Mouse (Mus musculus) liver, postnatal 0 days (tissue): ENCODE data around the gene Slc24a3. TPM values are rescaled to one million over a fixed set of nuclear protein-coding genes. Genes with fewer than 3 reads are reported as not detected.

Experiments used
- ATAC-seq: fragments of 200-750 bp; cut with Nextera tagmentation; 2 replicates; pipeline ENCODE4 v1.8.0; 2017; ENCODE audit warnings: mild to moderate bottlenecking, moderate library complexity
- DNase-seq: peaks from one replicate; pipeline ENCODE4 v3.0.0-alpha.2; 2016
- H3K27ac ChIP-seq: fragments of 300-500 bp; sonication (generic); 2 replicates; pipeline ENCODE4 v1.5.1; 2014; ENCODE audit warnings: antibody characterized with exemption, moderate library complexity, mild to moderate bottlenecking, low read depth
- H3K27me3 ChIP-seq: fragments of 300-500 bp; sonication (generic); 2 replicates; pipeline ENCODE4 v1.6.1; 2014; ENCODE audit warnings: low read length, control low read depth, mixed read lengths; ENCODE audit not compliant: insufficient read depth
- H3K36me3 ChIP-seq: fragments of 300-500 bp; sonication (generic); replicated peaks from 2 replicates; pipeline ENCODE4 v1.6.1; 2014; ENCODE audit warnings: mild to moderate bottlenecking, control low read depth, low read length, moderate library complexity, mixed read lengths; ENCODE audit not compliant: insufficient read depth
- H3K4me1 ChIP-seq: fragments of 300-500 bp; sonication (generic); 2 replicates; pipeline ENCODE4 v1.6.1; 2014; ENCODE audit warnings: antibody characterized with exemption, mild to moderate bottlenecking, control low read depth; ENCODE audit not compliant: insufficient read depth
- H3K4me2 ChIP-seq: fragments of 300-500 bp; sonication (generic); 2 replicates; pipeline ENCODE4 v1.6.1; 2014; ENCODE audit warnings: low read depth, mild to moderate bottlenecking, low read length, moderate library complexity, mixed read lengths
- H3K4me3 ChIP-seq: fragments of 300-500 bp; sonication (generic); 2 replicates; pipeline ENCODE4 v1.5.1; 2014; ENCODE audit warnings: low read depth, low read length
- H3K9ac ChIP-seq: fragments of 300-500 bp; sonication (generic); replicated peaks from 2 replicates; pipeline ENCODE4 v1.6.1; 2014; ENCODE audit warnings: mild to moderate bottlenecking, moderate library complexity
- H3K9me3 ChIP-seq: fragments of 300-500 bp; sonication (generic); 2 replicates; pipeline ENCODE4 v1.6.1; 2016; ENCODE audit warnings: mild to moderate bottlenecking, control low read depth, low read length, mixed read lengths
- CTCF ChIP-seq: sonication (generic); IDR thresholded peaks from 2 replicates; pipeline ENCODE4 v1.5.1; 2016; ENCODE audit warnings: antibody characterized with exemption, low read depth
- EP300 ChIP-seq: IDR thresholded peaks from 2 replicates; pipeline ENCODE4 v1.6.1; 2016; ENCODE audit warnings: antibody characterized with exemption, low read depth, mild to moderate bottlenecking
- WGBS: fragments of 180-500 bp; shearing (Covaris S2); extraction: QIAGEN DNeasy Blood & Tissue Kit; methylation state at CpG from one replicate; pipeline ENCODE4 v1.1.7; 2014; ENCODE audit not compliant: insufficient replicate concordance; 5-methylcytosine and 5-hydroxymethylcytosine counted together
- polyA plus RNA-seq: library from polyadenylated mRNA; unstranded; fragments of >200 nt; fragmentation: Nextera tagmentation; extraction: Ambion mirVana; gene quantifications from 2 replicates; pipeline ENCODE4 v1.2.1, GENCODE M21; 2015

Gene Slc24a3
- polyA plus RNA-seq, 1 experiment from 2014 or later = 0.40 TPM

- H3K27me3 ChIP-seq = no peaks in the 10 kb centered on the region
- peak overlapping the region; percentile 67 for H3K4me3 ChIP-seq
- H3K4me2 ChIP-seq = peak overlapping the region; percentile 82
- H3K27ac ChIP-seq = peak overlapping the region; percentile 88
- ATAC-seq (peak; percentile 2; the same call in 1 of the 2 replicates), DNase-seq (peak; percentile 22)
- WGBS = 5% methylated on average over 20 of the region's 23 CpGs
- H3K4me1 ChIP-seq = peaks cover 11% of the 10 kb centered on the region; the same call in 1 of the 2 replicates
- peak overlapping the region; percentile 59 for H3K9ac ChIP-seq
- TF ChIP-seq EP300 (no peak), CTCF (no peak)
- no peaks in the 10 kb centered on the region for H3K36me3 ChIP-seq
- H3K9me3 ChIP-seq = no peaks in the 10 kb centered on the region
These were observed 507.1 kb downstream of the Slc24a3 start for GRCm38 (mm10) chr2:145674496-145675141.

DNA sequence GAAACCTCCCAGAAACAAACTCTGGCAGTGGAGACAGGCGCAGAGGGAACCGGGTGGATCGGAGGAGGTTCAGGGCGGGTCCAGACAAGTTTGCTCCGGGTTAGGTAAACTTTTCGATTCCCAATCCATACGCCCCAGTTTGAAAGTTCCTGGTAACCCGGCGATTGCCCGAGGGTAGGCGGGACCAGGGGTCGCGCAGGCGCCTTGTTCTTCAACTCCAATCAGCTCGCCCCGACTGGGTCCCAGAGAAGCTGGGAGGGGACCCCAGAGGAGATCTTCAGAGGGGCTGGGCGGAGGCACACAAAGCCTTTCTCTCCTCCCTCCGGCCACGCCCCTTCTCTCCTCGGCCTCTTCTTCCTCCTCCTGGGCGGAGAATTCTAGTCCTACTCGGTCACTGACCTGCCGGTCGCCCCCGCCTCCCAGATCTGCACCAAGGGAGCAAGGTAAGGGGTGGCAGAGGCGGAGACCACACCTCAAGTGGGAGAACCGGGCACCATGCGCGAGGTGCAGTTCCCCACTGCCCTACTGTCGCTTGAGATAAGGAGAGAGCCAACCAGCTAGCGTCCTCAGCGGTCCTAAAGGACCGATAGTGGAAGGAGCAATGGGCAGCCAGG lies 507.7 kb downstream of the Slc24a3 start, which contains the start of gene Rin2:
Gene Rin2 (plus strand): TSS at position 74 of the 614 bp plus-strand sequence.
- peak within 1 kb of the TSS; percentile 88 for H3K27ac ChIP-seq
- peak within 1 kb of the TSS; percentile 67 for H3K4me3 ChIP-seq
- TF ChIP-seq CTCF = no peak
- ATAC-seq (peak; percentile 73), DNase-seq (peak; percentile 71)
- no peaks in the 10 kb centered on the region for H3K36me3 ChIP-seq
- WGBS = under 1% methylated on average over 32 of the region's 33 CpGs
- H3K27me3 ChIP-seq = no peaks in the 10 kb centered on the region
- peak within 1 kb of the TSS; percentile 59 for H3K9ac ChIP-seq
- no peaks in the 10 kb centered on the region for H3K9me3 ChIP-seq
- H3K4me2 ChIP-seq = peak within 1 kb of the TSS; percentile 82
- peaks cover 11% of the 10 kb centered on the region; the same call in 1 of the 2 replicates for H3K4me1 ChIP-seq

DNA sequence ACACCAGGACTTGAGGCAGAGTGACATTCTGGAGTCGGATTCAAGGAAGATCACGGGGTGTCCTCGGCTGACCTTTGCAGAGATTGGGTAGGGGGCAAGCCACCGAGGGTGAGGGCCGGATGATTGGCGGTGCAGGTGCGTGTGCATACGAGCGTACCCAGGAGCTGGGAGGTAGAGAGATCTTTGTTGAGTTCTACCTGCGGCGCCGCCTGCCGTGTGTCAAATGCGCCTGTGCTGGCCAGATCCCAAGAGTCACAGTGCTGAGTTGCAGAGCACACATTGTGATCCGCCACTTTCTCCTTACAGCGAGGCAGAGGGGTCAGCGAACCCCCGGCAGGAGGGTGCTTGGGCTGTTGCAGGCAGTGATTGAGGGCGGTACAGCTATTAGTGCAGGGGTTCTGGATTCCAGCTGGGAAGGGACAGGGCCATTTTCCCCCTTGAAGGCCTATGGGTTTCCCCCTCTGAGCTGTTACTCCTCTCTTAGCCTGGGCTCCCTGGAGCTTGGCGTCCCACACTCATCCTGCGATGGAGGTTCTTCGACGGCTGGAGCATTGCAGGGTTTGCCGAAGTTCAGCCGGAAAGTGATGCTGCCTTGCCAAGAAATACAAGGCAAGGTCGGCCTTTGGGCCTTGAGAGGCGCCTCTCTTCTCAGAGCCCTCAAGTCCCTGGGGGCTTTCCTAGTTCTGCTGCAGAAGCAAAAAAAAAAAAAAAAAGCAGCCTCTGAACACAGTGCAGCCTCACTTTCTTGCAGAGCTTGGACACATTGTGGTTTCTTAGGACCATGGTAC lies 508.4 kb downstream of the Slc24a3 start:
- 12% methylated on average over 27 of the region's 27 CpGs for WGBS
- peak; percentile 76 for ATAC-seq

GRCm38 (mm10) chr2:145676544-145676925 lies 509.0 kb downstream of the Slc24a3 start:
- peak overlapping the region; percentile 82 for H3K4me2 ChIP-seq
- peak overlapping the region; percentile 67; the same call in 1 of the 2 replicates for H3K4me3 ChIP-seq
- H3K9ac ChIP-seq = no peak overlapping the region
- TF ChIP-seq EP300 = no peak
- no peak for TF ChIP-seq CTCF
- DNase-seq = no peak
- peak overlapping the region; percentile 88 for H3K27ac ChIP-seq
- H3K9me3 ChIP-seq = no peaks in the 10 kb centered on the region
- 34% methylated on average over 3 of the region's 3 CpGs for WGBS
- peaks cover 11% of the 10 kb centered on the region; the same call in 1 of the 2 replicates for H3K4me1 ChIP-seq
- no peak for ATAC-seq
- H3K27me3 ChIP-seq = no peaks in the 10 kb centered on the region
- no peaks in the 10 kb centered on the region for H3K36me3 ChIP-seq

More for the DNA sequence above, 508.4 kb downstream of the Slc24a3 start:
- no peaks in the 10 kb centered on the region for H3K36me3 ChIP-seq
- peak; percentile 69 for DNase-seq
- H3K4me2 ChIP-seq = peak overlapping the region; percentile 82
- peaks cover 11% of the 10 kb centered on the region; the same call in 1 of the 2 replicates for H3K4me1 ChIP-seq
- no peaks in the 10 kb centered on the region for H3K9me3 ChIP-seq
- peak overlapping the region; percentile 88 for H3K27ac ChIP-seq
- H3K9ac ChIP-seq = peak overlapping the region; percentile 59
- no peak for TF ChIP-seq EP300
- 0 out of 2 replicates have a peak, but pooled peaks have one; percentile 4 for TF ChIP-seq CTCF
- H3K4me3 ChIP-seq = peak overlapping the region; percentile 67
- H3K27me3 ChIP-seq = no peaks in the 10 kb centered on the region

DNA sequence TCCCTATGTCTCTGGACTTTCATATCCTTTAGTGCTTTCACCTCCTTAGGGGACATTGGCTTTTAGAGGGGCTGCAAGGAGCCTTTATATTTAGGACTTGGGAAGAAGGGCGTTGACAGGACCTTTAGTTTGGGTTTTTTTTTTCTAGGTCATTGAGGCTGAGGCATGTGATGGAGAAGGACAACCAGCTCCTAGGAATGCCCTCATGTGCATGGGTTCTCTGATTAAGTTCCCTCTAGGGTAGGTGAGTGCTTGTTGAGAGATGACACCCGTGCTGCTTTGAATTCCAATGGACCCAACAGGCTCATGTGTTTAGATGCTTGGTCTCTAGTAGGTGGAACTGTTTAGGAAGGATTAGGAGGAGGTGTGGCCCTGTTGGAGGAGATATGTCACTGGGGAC lies 509.4 kb downstream of the Slc24a3 start:
- H3K9ac ChIP-seq = no peak overlapping the region
- TF ChIP-seq CTCF (no peak), EP300 (no peak)
- no peak for DNase-seq
- peak overlapping the region; percentile 82; the same call in 1 of the 2 replicates for H3K4me2 ChIP-seq
- ATAC-seq = no peak
- no peak overlapping the region for H3K4me3 ChIP-seq
- H3K4me1 ChIP-seq = peaks cover 11% of the 10 kb centered on the region; the same call in 1 of the 2 replicates
- H3K9me3 ChIP-seq = no peaks in the 10 kb centered on the region
- peak overlapping the region; percentile 88 for H3K27ac ChIP-seq
- 76% methylated on average over 2 of the region's 2 CpGs for WGBS
- no peaks in the 10 kb centered on the region for H3K36me3 ChIP-seq
- no peaks in the 10 kb centered on the region for H3K27me3 ChIP-seq

GRCm38 (mm10) chr2:145680141-145680540 lies 512.6 kb downstream of the Slc24a3 start:
- DNase-seq (no peak), ATAC-seq (no peak)
- Histone ChIP-seq H3K27ac (no peak overlapping the region), H3K9me3 (no peaks in the 10 kb centered on the region), H3K27me3 (no peaks in the 10 kb centered on the region), H3K4me3 (no peak overlapping the region), H3K36me3 (no peaks in the 10 kb centered on the region), H3K4me2 (no peak overlapping the region), H3K9ac (no peak overlapping the region), H3K4me1 (peaks cover 16% of the 10 kb centered on the region)
- TF ChIP-seq EP300 = no peak
- TF ChIP-seq CTCF = no peak
- WGBS = 72% methylated on average over 2 of the region's 2 CpGs
